Mouse (Mus musculus) spleen, adult 2 months (tissue): ENCODE data around the gene Gm5039. TPM values are rescaled to one million over a fixed set of nuclear protein-coding genes. Genes with fewer than 3 reads are reported as not detected.
"Not testable (repeated sequence)": the region's sequence is repeated elsewhere in the genome, so short reads cannot be mapped to it uniquely, and the experiment has no call there.

ENCODE experiments used
- DNase-seq, 2 experiments: peaks; one replicate each; pipeline versions ENCODE4 v3.0.0 to v3.0.0-alpha.2; 2012 to 2021; ENCODE audit warnings: low spot score in 2 of 2, low read depth in 1 of 2
- H3K27ac ChIP-seq: fragments of 200-500 bp; 2 replicates; pipeline ENCODE4 v1.5.1; 2012; ENCODE audit warnings: low read length, inconsistent platforms; ENCODE audit not compliant: insufficient read depth
- H3K27me3 ChIP-seq: fragments of 200-500 bp; 2 replicates; pipeline ENCODE4 v1.6.1; 2012; ENCODE audit warnings: mild to moderate bottlenecking, moderate library complexity, low read length, inconsistent platforms; ENCODE audit not compliant: control insufficient read depth, insufficient read depth
- H3K36me3 ChIP-seq: fragments of 200-500 bp; 2 replicates; pipeline ENCODE4 v1.6.1; 2012; ENCODE audit warnings: mild to moderate bottlenecking, low read length, inconsistent platforms; ENCODE audit not compliant: control insufficient read depth, insufficient read depth
- H3K4me1 ChIP-seq: fragments of 200-500 bp; 2 replicates; pipeline ENCODE4 v1.6.1; 2011; ENCODE audit warnings: inconsistent platforms; ENCODE audit not compliant: control insufficient read depth, insufficient read depth, insufficient read length
- H3K4me3 ChIP-seq: fragments of 200-500 bp; 2 replicates; pipeline ENCODE4 v1.5.1; 2011; ENCODE audit warnings: mild to moderate bottlenecking, inconsistent platforms; ENCODE audit not compliant: insufficient read depth, insufficient read length; ENCODE audit errors: extremely low read depth
- CTCF ChIP-seq: fragments of 200-500 bp; IDR thresholded peaks from 2 replicates; pipeline ENCODE4 v1.5.1; 2011; ENCODE audit warnings: mild to moderate bottlenecking, inconsistent platforms; ENCODE audit not compliant: insufficient read depth, insufficient read length, insufficient replicate concordance; ENCODE audit errors: extremely low read depth
- POLR2A ChIP-seq: fragments of 200-500 bp; IDR thresholded peaks from 2 replicates; pipeline ENCODE4 v1.6.1; 2011; ENCODE audit warnings: low read depth, low read length, inconsistent platforms
- WGBS: fragments of 180-500 bp; shearing (Covaris S2); methylation state at CpG from one replicate; pipeline ENCODE4 v1.1.7; 2018; 5-methylcytosine and 5-hydroxymethylcytosine counted together
- polyA plus RNA-seq: library from polyadenylated mRNA; depleted of rRNA; stranded (reverse); fragments of >200 nt; gene quantifications from 2 replicates; pipeline ENCODE4 v1.2.3, GENCODE M21; 2012; rRNA removed

Gene Gm5039
- polyA plus RNA-seq, 1 experiment = not detected

GRCm38 (mm10) chr12:88354182-88354702, 30.4 kb upstream of the Gm5039 start:
- Histone ChIP-seq H3K27me3 (no peaks in the 10 kb centered on the region), H3K27ac (no peak overlapping the region), H3K4me1 (no peaks in the 10 kb centered on the region), H3K36me3 (no peaks in the 10 kb centered on the region), H3K4me3 (no peak overlapping the region)
- TF ChIP-seq CTCF (no peak), POLR2A (no peak)
- WGBS = 36% methylated on average over 41 of the region's 41 CpGs
- DNase-seq = no peak

- H3K36me3 ChIP-seq, DNase-seq, H3K27me3 ChIP-seq, H3K4me3 ChIP-seq, H3K27ac ChIP-seq, H3K4me1 ChIP-seq: not testable (repeated sequence)
- WGBS = 69% methylated on average over 2 of the region's 2 CpGs
Measured at GRCm38 (mm10) chr12:88341286-88341685, 17.5 kb upstream of the Gm5039 start.

GRCm38 (mm10) chr12:88336662-88337413, 13.0 kb upstream of the Gm5039 start:
- not testable (repeated sequence) for H3K27me3 ChIP-seq, DNase-seq, H3K36me3 ChIP-seq, H3K4me3 ChIP-seq, H3K4me1 ChIP-seq, H3K27ac ChIP-seq
- WGBS = 31% methylated on average over 4 of the region's 4 CpGs

GRCm38 (mm10) chr12:88314556-88314955, 9.3 kb downstream of the Gm5039 start:
- DNase-seq = no peak
- Histone ChIP-seq H3K4me1 (no peaks in the 10 kb centered on the region), H3K36me3 (no peaks in the 10 kb centered on the region), H3K4me3 (no peak overlapping the region), H3K27ac (no peak overlapping the region), H3K27me3 (no peaks in the 10 kb centered on the region)
- TF ChIP-seq CTCF = no peak
- no peak for TF ChIP-seq POLR2A
- 73% methylated on average over 3 of the region's 3 CpGs for WGBS

DNA sequence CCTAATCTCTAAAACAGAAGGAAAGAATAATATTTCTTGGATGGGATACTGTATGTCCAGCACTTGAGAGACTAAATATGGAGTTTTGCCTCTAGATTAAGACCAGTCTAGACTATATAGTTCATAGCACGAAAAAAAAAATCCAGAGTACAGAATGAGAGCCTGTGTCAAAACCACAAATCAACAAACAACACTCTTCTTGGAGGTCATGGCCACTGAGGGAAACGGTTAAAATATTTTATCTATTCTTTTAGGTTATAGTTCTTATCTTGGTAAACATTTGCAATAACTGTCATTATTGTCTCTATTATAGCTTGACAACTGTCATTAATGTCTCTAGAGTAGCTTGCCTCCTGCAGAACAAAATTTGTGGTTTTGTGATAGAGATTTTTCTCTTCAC, 26.7 kb downstream of the Gm5039 start:
- not testable (repeated sequence) for H3K27me3 ChIP-seq, DNase-seq, H3K27ac ChIP-seq, H3K36me3 ChIP-seq, H3K4me1 ChIP-seq, H3K4me3 ChIP-seq
- WGBS = 55% methylated on average over 2 of the region's 2 CpGs

DNA sequence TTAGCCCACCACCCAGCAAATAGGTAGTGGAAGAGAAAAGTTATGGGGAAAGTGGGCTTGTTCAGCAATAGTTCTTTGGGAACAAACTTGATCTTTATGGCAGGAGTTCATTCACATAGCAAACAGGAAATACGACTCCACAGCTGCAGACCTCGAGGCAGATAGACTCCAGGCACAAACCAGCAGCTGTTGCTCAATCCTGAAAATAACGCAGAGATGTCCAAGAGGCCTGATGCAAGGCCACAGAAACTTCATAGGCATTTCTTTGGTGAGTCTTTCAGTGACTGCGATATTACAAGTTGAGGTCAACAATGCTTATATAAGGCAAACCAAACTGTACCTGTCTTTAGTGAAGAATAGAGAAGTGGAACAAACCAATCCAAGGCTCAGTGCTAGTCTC, 30.7 kb downstream of the Gm5039 start:
- 61% methylated on average over 4 of the region's 4 CpGs for WGBS
- H3K27ac ChIP-seq, DNase-seq, H3K4me1 ChIP-seq, H3K4me3 ChIP-seq, H3K27me3 ChIP-seq, H3K36me3 ChIP-seq: not testable (repeated sequence)

- 82% methylated on average over 5 of the region's 5 CpGs for WGBS
- H3K27me3 ChIP-seq, H3K36me3 ChIP-seq, DNase-seq, H3K27ac ChIP-seq, H3K4me3 ChIP-seq, H3K4me1 ChIP-seq: not testable (repeated sequence)
Measured at GRCm38 (mm10) chr12:88285224-88285623, 38.6 kb downstream of the Gm5039 start.

DNA sequence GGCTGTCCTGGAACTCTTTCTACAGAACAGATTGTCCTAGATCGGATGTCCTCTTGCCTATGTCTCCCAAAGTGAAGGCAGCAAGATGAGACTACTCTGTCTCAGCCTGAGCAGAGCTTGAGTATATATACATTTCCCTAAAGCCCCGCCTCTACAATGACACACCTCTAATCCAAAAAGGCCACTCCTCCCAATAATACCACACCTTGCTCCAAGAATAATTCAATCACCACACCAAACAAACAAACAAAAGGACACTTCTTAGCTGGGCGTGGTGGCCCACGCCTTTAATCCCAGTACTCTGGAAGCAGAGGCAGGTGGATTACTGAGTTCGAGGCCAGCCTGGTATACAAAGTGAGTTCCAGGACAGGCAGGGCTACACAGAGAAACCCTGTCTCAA, 49.4 kb downstream of the Gm5039 start, which contains the start of gene Gm5662:
Gm5662 (minus strand) TSS at position 101 of the 400 bp plus-strand sequence.
- DNase-seq, H3K4me3 ChIP-seq, H3K36me3 ChIP-seq, H3K27ac ChIP-seq, H3K4me1 ChIP-seq, H3K27me3 ChIP-seq: not testable (repeated sequence)
- WGBS = 82% methylated on average over 5 of the region's 5 CpGs

Other genes starting within 250 kb of the Gm5039 start
- gene Gm16368, start 240.3 kb downstream of the Gm5039 start, polyA plus RNA-seq = not detected in 2 replicates
- gene Gm10436, start 141.9 kb downstream of the Gm5039 start, polyA plus RNA-seq = not detected in 2 replicates
- gene Gm8332, start 73.9 kb downstream of the Gm5039 start, polyA plus RNA-seq = not detected in 2 replicates
- not detected in 2 replicates for gene Gm5662, start 49.5 kb downstream of the Gm5039 start, polyA plus RNA-seq
- gene Adck1, start 36.5 kb upstream of the Gm5039 start, polyA plus RNA-seq = 15.6 and 20.3 TPM in 2 replicates